Mouse (Mus musculus): ENCODE measurements around the gene Hmg20b. TPM values are rescaled to one million over a fixed set of nuclear protein-coding genes. Genes with fewer than 3 reads are reported as not detected.

The Hmg20b gene
- polyA plus RNA-seq, 1 experiment: 66.4 TPM

DNA sequence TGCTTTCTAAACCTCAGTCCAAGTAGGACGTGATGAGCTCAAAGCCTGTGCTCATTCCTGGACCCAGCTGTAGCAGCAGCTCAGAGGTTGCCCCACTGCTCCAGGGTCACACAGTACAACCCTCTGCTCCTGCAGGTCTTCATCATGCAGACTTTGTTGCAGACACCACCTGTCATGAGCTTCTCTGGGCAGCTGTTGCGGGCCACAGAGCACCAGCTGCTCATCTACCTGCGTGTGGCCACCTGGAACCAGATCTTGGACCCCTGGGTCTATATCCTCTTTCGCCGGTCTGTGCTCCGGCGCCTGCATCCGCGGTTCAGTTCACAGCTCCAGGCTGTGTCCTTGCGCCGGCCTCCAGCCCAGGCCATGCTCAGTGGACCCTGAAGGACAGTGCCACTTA, 16.0 kb downstream of the Hmg20b start:
- 39% methylated on average over 11 of the region's 11 CpGs for WGBS
- Histone ChIP-seq H3K4me3 (ENCODE audit: insufficient read depth, low read depth, low read length) (no peak overlapping the region), H3K27me3 (replicated peaks; ENCODE audit: control insufficient read depth, insufficient read depth, low read length) (no peaks in the 10 kb centered on the region), H3K27ac (ENCODE audit: insufficient read depth, low read depth, low read length) (no peak overlapping the region), H3K4me1 (ENCODE audit: control insufficient read depth, insufficient read depth, low read length) (no peaks in the 10 kb centered on the region), H3K36me3 (ENCODE audit: control insufficient read depth, insufficient read depth, low read length) (no peaks in the 10 kb centered on the region)
- TF ChIP-seq CTCF (conservative IDR thresholded peaks at IDR 0.05; ENCODE audit: insufficient read depth, insufficient read length, low read depth, low read length) (no peak), POLR2A (IDR thresholded peaks at IDR 0.05; ENCODE audit: low read depth, low read length) (no peak)
- DNase-seq: no peak

DNA sequence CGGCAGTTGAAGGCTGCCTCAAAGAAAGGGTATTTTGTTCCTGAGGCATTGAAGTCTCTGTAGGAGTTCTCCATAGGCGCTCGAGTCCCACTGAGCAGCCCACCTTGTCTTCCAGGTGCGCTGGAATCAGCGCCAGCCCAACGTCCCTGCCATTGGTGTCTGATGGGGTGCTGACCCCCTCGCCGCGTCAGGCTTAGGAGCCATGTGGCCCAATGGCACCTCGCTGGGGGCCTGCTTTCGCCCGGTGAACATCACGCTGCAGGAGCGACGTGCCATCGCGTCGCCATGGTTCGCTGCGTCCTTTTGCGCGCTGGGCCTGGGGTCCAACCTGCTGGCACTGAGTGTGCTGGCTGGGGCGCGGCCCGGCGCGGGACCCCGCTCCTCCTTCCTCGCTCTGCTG, 18.0 kb downstream of the Hmg20b start:
- no peak overlapping the region for H3K4me3 ChIP-seq (ENCODE audit: insufficient read depth, low read depth, low read length)
- no peaks in the 10 kb centered on the region for H3K4me1 ChIP-seq (ENCODE audit: control insufficient read depth, insufficient read depth, low read length)
- H3K36me3 ChIP-seq (ENCODE audit: control insufficient read depth, insufficient read depth, low read length): no peaks in the 10 kb centered on the region
- WGBS: 31% methylated on average over 29 of the region's 29 CpGs
- TF ChIP-seq CTCF (conservative IDR thresholded peaks at IDR 0.05; ENCODE audit: insufficient read depth, insufficient read length, low read depth, low read length) (no peak), POLR2A (IDR thresholded peaks at IDR 0.05; ENCODE audit: low read depth, low read length) (no peak)
- no peak for DNase-seq
- no peaks in the 10 kb centered on the region for H3K27me3 ChIP-seq (replicated peaks; ENCODE audit: control insufficient read depth, insufficient read depth, low read length)
- H3K27ac ChIP-seq (ENCODE audit: insufficient read depth, low read depth, low read length): no peak overlapping the region

DNA sequence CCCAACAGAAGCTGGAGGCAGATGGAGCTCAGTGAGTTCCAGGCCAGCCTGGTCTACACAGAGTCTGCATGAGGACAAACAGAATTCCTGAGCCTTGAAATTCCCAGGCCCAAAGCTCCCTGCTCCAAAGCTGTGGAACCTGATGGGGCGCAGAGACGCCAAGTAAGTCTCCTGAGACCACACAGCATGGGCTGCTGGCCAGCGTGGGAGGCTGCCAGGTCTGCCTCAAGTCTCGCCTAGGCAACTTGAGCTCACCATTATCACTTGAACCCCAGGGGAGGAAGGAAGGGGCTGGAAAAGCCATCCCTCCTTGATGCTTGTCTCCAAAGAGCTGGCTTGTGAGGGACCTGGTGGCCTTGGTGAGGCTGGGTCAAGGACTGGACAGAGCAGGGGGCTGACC, 20.3 kb downstream of the Hmg20b start:
- peak; percentile 72 for DNase-seq
- Histone ChIP-seq H3K4me1 (ENCODE audit: control insufficient read depth, insufficient read depth, low read length) (no peaks in the 10 kb centered on the region), H3K36me3 (ENCODE audit: control insufficient read depth, insufficient read depth, low read length) (no peaks in the 10 kb centered on the region; the same call in 1 of the 2 replicates), H3K27ac (ENCODE audit: insufficient read depth, low read depth, low read length) (peak overlapping the region; percentile 52), H3K4me3 (ENCODE audit: insufficient read depth, low read depth, low read length) (peak overlapping the region; percentile 39; the same call in 1 of the 2 replicates), H3K27me3 (replicated peaks; ENCODE audit: control insufficient read depth, insufficient read depth, low read length) (no peaks in the 10 kb centered on the region)
- TF ChIP-seq POLR2A (IDR thresholded peaks at IDR 0.05; ENCODE audit: low read depth, low read length) (no peak), CTCF (conservative IDR thresholded peaks at IDR 0.05; ENCODE audit: insufficient read depth, insufficient read length, low read depth, low read length) (no peak)
- 53% methylated on average over 4 of the region's 4 CpGs for WGBS

GRCm38 (mm10) chr10:81329194-81329975, 20.9 kb downstream of the Hmg20b start:
- peak overlapping the region; percentile 52 for H3K27ac ChIP-seq (ENCODE audit: insufficient read depth, low read depth, low read length)
- H3K36me3 ChIP-seq (ENCODE audit: control insufficient read depth, insufficient read depth, low read length): no peaks in the 10 kb centered on the region; the same call in 1 of the 2 replicates
- peak overlapping the region; percentile 39 for H3K4me3 ChIP-seq (ENCODE audit: insufficient read depth, low read depth, low read length)
- DNase-seq: peak; percentile 31
- 47% methylated on average over 10 of the region's 10 CpGs for WGBS
- H3K4me1 ChIP-seq (ENCODE audit: control insufficient read depth, insufficient read depth, low read length): no peaks in the 10 kb centered on the region
- H3K27me3 ChIP-seq (replicated peaks; ENCODE audit: control insufficient read depth, insufficient read depth, low read length): no peaks in the 10 kb centered on the region
- TF ChIP-seq CTCF (conservative IDR thresholded peaks at IDR 0.05; ENCODE audit: insufficient read depth, insufficient read length, low read depth, low read length): no peak

GRCm38 (mm10) chr10:81328386-81328785, 21.9 kb downstream of the Hmg20b start, which contains the start of gene Tbxa2r:
Gene Tbxa2r (plus strand): TSS chr10:81328731.
- H3K27ac ChIP-seq (ENCODE audit: insufficient read depth, low read depth, low read length): peak within 1 kb of the TSS; percentile 61
- H3K4me3 ChIP-seq (ENCODE audit: insufficient read depth, low read depth, low read length): peak within 1 kb of the TSS; percentile 39
- DNase-seq: peak; percentile 84
- no peaks in the 10 kb centered on the region for H3K4me1 ChIP-seq (ENCODE audit: control insufficient read depth, insufficient read depth, low read length)
- no peaks in the 10 kb centered on the region; the same call in 1 of the 2 replicates for H3K36me3 ChIP-seq (ENCODE audit: control insufficient read depth, insufficient read depth, low read length)
- no peaks in the 10 kb centered on the region for H3K27me3 ChIP-seq (replicated peaks; ENCODE audit: control insufficient read depth, insufficient read depth, low read length)
- TF ChIP-seq POLR2A (IDR thresholded peaks at IDR 0.05; ENCODE audit: low read depth, low read length): peak; percentile 42
- TF ChIP-seq CTCF (conservative IDR thresholded peaks at IDR 0.05; ENCODE audit: insufficient read depth, insufficient read length, low read depth, low read length): no peak
- 29% methylated on average over 10 of the region's 10 CpGs for WGBS

DNA sequence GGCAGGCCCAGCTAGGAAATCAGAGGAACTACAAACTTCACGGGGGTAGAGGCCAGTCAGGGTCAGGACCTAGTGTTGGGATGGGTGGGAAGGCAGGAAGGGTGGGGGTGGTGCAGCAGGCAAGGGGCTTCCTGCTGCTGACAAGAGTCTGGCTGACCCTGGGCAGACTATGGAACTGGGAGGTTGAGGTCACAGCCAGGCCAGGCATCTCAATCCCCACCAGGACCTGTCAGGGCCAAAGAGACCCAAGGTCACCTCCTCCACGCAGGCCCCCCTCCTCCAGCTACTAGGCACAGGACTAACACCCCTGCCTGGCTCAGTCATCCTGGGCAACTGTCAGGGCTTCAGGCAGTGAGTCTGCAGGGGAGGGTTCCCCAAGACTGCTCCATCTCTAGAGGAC, 22.3 kb downstream of the Hmg20b start:
- peak overlapping the region; percentile 61 for H3K27ac ChIP-seq (ENCODE audit: insufficient read depth, low read depth, low read length)
- no peaks in the 10 kb centered on the region for H3K4me1 ChIP-seq (ENCODE audit: control insufficient read depth, insufficient read depth, low read length)
- peak; percentile 74 for DNase-seq
- 30% methylated on average over 2 of the region's 2 CpGs for WGBS
- H3K27me3 ChIP-seq (replicated peaks; ENCODE audit: control insufficient read depth, insufficient read depth, low read length): no peaks in the 10 kb centered on the region
- no peaks in the 10 kb centered on the region; the same call in 1 of the 2 replicates for H3K36me3 ChIP-seq (ENCODE audit: control insufficient read depth, insufficient read depth, low read length)
- no peak for TF ChIP-seq POLR2A (IDR thresholded peaks at IDR 0.05; ENCODE audit: low read depth, low read length)
- TF ChIP-seq CTCF (conservative IDR thresholded peaks at IDR 0.05; ENCODE audit: insufficient read depth, insufficient read length, low read depth, low read length): no peak
- H3K4me3 ChIP-seq (ENCODE audit: insufficient read depth, low read depth, low read length): peak overlapping the region; percentile 39

- peak; percentile 86 for DNase-seq
- no peaks in the 10 kb centered on the region for H3K27me3 ChIP-seq (replicated peaks; ENCODE audit: control insufficient read depth, insufficient read depth, low read length)
- no peaks in the 10 kb centered on the region for H3K4me1 ChIP-seq (ENCODE audit: control insufficient read depth, insufficient read depth, low read length)
- peak overlapping the region; percentile 79 for H3K27ac ChIP-seq (ENCODE audit: insufficient read depth, low read depth, low read length)
- TF ChIP-seq CTCF (conservative IDR thresholded peaks at IDR 0.05; ENCODE audit: insufficient read depth, insufficient read length, low read depth, low read length): no peak
- TF ChIP-seq POLR2A (IDR thresholded peaks at IDR 0.05; ENCODE audit: low read depth, low read length): no peak
- H3K4me3 ChIP-seq (ENCODE audit: insufficient read depth, low read depth, low read length): peak overlapping the region; percentile 13; the same call in 1 of the 2 replicates
- no peaks in the 10 kb centered on the region; the same call in 1 of the 2 replicates for H3K36me3 ChIP-seq (ENCODE audit: control insufficient read depth, insufficient read depth, low read length)
- 73% methylated on average over 6 of the region's 6 CpGs for WGBS
Observed at GRCm38 (mm10) chr10:81326858-81327257, 23.4 kb downstream of the Hmg20b start.

Data from kidney, adult 2 months (tissue).